Mouse (Mus musculus): ENCODE data around the gene Cdkn1a. TPM values are rescaled to one million over a fixed set of nuclear protein-coding genes. Genes with fewer than 3 reads are reported as not detected.

Gene Cdkn1a
- polyA plus RNA-seq, 1 experiment from 2014 or later: 34.8 TPM

DNA sequence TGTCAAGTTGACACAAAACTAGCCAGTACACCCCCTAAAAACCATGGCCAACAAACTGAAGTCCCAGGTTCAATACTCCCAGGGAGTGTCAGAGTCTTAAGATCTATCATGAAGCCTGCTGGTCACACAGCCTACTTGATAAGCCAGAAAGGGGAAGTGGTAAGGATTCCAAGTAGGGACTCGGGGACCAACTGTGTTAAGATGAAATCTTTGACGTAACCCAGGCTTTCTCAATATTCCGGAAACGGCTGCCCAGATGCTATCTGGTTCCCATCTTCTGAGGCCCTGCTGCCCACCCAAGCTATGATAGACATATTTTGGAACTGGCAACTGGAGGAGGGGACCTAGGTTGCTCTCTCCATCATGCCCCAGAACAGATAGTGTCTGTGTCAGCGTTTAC is 20.6 kb downstream of the Cdkn1a start:
- 88% methylated on average over 5 of the region's 5 CpGs for WGBS
- no peaks in the 10 kb centered on the region for H3K27me3 ChIP-seq (replicated peaks)
- H3K36me3 ChIP-seq: no peaks in the 10 kb centered on the region
- no peak overlapping the region for H3K4me2 ChIP-seq (replicated peaks)
- H3K9ac ChIP-seq: no peak overlapping the region
- ATAC-seq (ENCODE audit: low FRiP score, low read depth): no peak
- no peaks in the 10 kb centered on the region for H3K9me3 ChIP-seq
- no peaks in the 10 kb centered on the region for H3K4me1 ChIP-seq
- H3K27ac ChIP-seq: no peak overlapping the region
- H3K4me3 ChIP-seq: no peak overlapping the region

- whole genome bisulfite sequencing: 96% methylated on average over 13 of the region's 13 CpGs
- Histone ChIP-seq H3K4me2 (replicated peaks) (no peak within 1 kb of the TSS), H3K9me3 (no peaks in the 10 kb centered on the region), H3K36me3 (no peaks in the 10 kb centered on the region), H3K4me1 (no peaks in the 10 kb centered on the region), H3K9ac (no peak within 1 kb of the TSS), H3K27ac (no peak within 1 kb of the TSS), H3K27me3 (replicated peaks) (no peaks in the 10 kb centered on the region), H3K4me3 (no peak within 1 kb of the TSS)
- ATAC-seq (ENCODE audit: low FRiP score, low read depth): no peak
Observed at GRCm38 (mm10) chr17:29113591-29114352, 23.0 kb downstream of the Cdkn1a start, which contains the start of gene Rab44. Gene Rab44, plus strand, starts transcription at chr17:29114145.

GRCm38 (mm10) chr17:29116023-29116422 is 25.2 kb downstream of the Cdkn1a start:
- Histone ChIP-seq H3K4me2 (replicated peaks) (no peak overlapping the region), H3K4me3 (no peak overlapping the region), H3K4me1 (no peaks in the 10 kb centered on the region), H3K9me3 (no peaks in the 10 kb centered on the region), H3K27me3 (replicated peaks) (no peaks in the 10 kb centered on the region), H3K36me3 (no peaks in the 10 kb centered on the region), H3K9ac (no peak overlapping the region), H3K27ac (no peak overlapping the region)
- WGBS: 80% methylated on average over 12 of the region's 12 CpGs
- ATAC-seq (ENCODE audit: low FRiP score, low read depth): no peak

DNA sequence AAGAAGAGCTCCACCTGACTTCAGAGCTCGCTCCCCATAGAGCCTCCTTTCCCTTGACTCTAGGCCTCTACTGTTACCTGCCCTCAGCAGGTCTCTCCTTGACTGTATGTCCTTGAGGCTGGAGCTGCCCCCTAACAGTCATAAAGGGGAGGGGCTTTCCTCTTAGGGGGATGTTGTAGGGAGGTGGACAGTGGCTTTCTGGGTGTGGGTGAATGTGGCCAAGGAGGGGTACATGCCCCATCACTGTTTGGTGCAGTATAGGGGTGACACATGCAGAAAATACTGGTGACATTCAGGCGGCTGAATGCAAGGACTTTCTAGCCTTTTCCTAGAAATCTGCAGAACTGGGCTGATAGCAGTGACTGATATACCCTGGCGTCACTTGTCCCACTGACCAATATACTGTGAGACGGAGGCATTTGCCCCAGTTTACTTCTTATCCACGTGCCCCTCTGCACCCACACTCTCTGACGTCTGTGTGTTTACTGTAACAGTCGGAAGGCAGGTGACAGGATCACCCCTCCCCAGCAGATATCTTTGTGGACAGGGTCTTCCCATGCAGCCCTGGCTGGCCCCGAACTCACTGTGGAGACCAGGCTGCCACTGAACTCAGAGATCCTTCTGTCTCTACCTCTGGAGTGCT is 26.4 kb downstream of the Cdkn1a start:
- no peaks in the 10 kb centered on the region for H3K36me3 ChIP-seq

GRCm38 (mm10) chr17:29118057-29118456 is 27.3 kb downstream of the Cdkn1a start:
- no peaks in the 10 kb centered on the region for H3K36me3 ChIP-seq
- no peaks in the 10 kb centered on the region for H3K9me3 ChIP-seq
- no peaks in the 10 kb centered on the region for H3K27me3 ChIP-seq (replicated peaks)
- ATAC-seq (ENCODE audit: low FRiP score, low read depth): no peak
- no peak overlapping the region for H3K27ac ChIP-seq
- H3K4me3 ChIP-seq: no peak overlapping the region
- H3K4me1 ChIP-seq: no peaks in the 10 kb centered on the region
- H3K9ac ChIP-seq: no peak overlapping the region
- H3K4me2 ChIP-seq (replicated peaks): no peak overlapping the region
- 56% methylated on average over 5 of the region's 5 CpGs for WGBS

More for the DNA sequence above, 26.4 kb downstream of the Cdkn1a start:
- H3K4me2 ChIP-seq (replicated peaks): no peak overlapping the region
- ATAC-seq (ENCODE audit: low FRiP score, low read depth): no peak
- no peaks in the 10 kb centered on the region for H3K4me1 ChIP-seq
- H3K9me3 ChIP-seq: no peaks in the 10 kb centered on the region
- H3K9ac ChIP-seq: no peak overlapping the region
- no peaks in the 10 kb centered on the region for H3K27me3 ChIP-seq (replicated peaks)
- no peak overlapping the region for H3K27ac ChIP-seq
- H3K4me3 ChIP-seq: no peak overlapping the region
- WGBS: 81% methylated on average over 8 of the region's 8 CpGs

DNA sequence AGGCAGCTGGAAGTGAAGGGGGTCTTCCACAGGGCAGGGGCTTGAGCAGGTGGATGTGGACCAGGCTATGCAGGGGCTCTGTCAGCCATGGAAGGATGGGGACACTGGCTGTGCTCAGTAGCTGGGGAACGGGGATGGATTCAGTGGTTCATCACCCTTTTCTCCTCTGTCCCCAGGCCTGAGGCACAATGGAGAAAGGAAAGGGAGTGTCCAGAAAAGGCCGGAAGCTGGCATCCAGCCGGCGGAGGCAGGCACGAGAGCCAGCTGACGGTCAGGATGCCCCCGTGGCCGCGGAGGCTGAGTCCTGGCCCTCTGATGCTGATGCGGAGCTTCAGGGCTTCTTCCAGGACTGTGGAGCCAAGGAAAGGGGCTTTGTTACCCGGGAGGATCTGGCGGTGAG is 29.9 kb downstream of the Cdkn1a start:
- H3K4me3 ChIP-seq: no peak overlapping the region
- no peaks in the 10 kb centered on the region for H3K4me1 ChIP-seq
- 62% methylated on average over 12 of the region's 12 CpGs for WGBS
- H3K36me3 ChIP-seq: no peaks in the 10 kb centered on the region
- H3K27me3 ChIP-seq (replicated peaks): no peaks in the 10 kb centered on the region
- H3K4me2 ChIP-seq (replicated peaks): no peak overlapping the region
- no peak overlapping the region for H3K27ac ChIP-seq
- H3K9ac ChIP-seq: no peak overlapping the region
- ATAC-seq (ENCODE audit: low FRiP score, low read depth): no peak
- H3K9me3 ChIP-seq: no peaks in the 10 kb centered on the region

- H3K27me3 ChIP-seq (replicated peaks): no peaks in the 10 kb centered on the region
- ATAC-seq (ENCODE audit: low FRiP score, low read depth): no peak
- 87% methylated on average over 6 of the region's 6 CpGs for WGBS
- no peak overlapping the region for H3K4me3 ChIP-seq
- H3K27ac ChIP-seq: no peak overlapping the region
- H3K9ac ChIP-seq: no peak overlapping the region
- H3K4me2 ChIP-seq (replicated peaks): no peak overlapping the region
- H3K36me3 ChIP-seq: no peaks in the 10 kb centered on the region
- H3K4me1 ChIP-seq: no peaks in the 10 kb centered on the region
- H3K9me3 ChIP-seq: no peaks in the 10 kb centered on the region
Observed at GRCm38 (mm10) chr17:29122817-29123216, 32.0 kb downstream of the Cdkn1a start.

- no peaks in the 10 kb centered on the region for H3K27me3 ChIP-seq (replicated peaks)
- no peaks in the 10 kb centered on the region for H3K4me1 ChIP-seq
- no peaks in the 10 kb centered on the region for H3K9me3 ChIP-seq
- H3K4me3 ChIP-seq: no peak overlapping the region
- ATAC-seq (ENCODE audit: low FRiP score, low read depth): no peak
- 76% methylated on average over 6 of the region's 6 CpGs for WGBS
- H3K4me2 ChIP-seq (replicated peaks): no peak overlapping the region
- no peaks in the 10 kb centered on the region for H3K36me3 ChIP-seq
- no peak overlapping the region for H3K27ac ChIP-seq
- H3K9ac ChIP-seq: no peak overlapping the region
Observed at GRCm38 (mm10) chr17:29123578-29124174, 32.9 kb downstream of the Cdkn1a start.

DNA sequence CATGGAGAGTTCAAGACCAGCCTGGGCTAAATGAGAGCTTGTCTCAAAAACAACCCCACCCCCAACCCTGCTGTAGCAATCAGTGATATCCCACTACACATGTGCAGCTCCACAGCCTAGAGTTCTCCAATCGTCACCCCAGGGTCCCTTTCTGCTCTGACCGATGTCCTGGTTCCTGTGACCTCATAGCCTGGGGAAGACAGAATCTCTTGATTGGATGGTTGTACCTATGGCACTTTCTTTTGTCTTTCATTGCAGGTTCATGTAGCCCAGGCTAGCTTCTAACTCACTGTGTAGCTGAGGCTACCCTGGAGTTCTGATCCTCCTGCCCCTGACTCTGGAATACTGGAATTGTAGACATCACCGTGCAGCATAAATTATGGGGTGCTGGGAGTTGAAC is 35.8 kb downstream of the Cdkn1a start:
- Histone ChIP-seq H3K9ac (no peak overlapping the region), H3K36me3 (no peaks in the 10 kb centered on the region), H3K27me3 (replicated peaks) (no peaks in the 10 kb centered on the region), H3K27ac (no peak overlapping the region), H3K4me2 (replicated peaks) (no peak overlapping the region), H3K4me1 (no peaks in the 10 kb centered on the region), H3K4me3 (no peak overlapping the region), H3K9me3 (no peaks in the 10 kb centered on the region)
- no peak for ATAC-seq (ENCODE audit: low FRiP score, low read depth)
- 96% methylated on average over 3 of the region's 3 CpGs for WGBS

DNA sequence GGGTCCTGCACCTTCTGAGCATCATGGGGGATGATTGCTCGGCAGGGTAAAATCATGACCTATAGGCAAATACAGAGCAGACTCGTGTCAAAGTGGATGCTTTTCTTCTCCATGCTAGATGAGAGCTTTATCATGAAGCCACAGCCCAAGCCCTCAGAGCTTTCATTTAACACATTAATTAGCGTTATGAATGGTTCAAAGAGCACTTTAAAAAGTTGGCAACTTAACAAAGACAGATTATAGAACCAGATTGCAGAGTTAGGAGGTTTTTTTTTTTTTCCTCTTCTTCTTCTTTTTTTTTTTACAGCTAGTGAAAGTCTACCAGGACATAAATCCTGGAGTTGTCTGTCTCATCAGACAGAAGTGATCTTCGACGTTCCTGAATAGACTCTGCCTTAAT is 38.6 kb downstream of the Cdkn1a start:
- H3K4me3 ChIP-seq: no peak overlapping the region
- H3K27ac ChIP-seq: no peak overlapping the region
- no peaks in the 10 kb centered on the region for H3K9me3 ChIP-seq
- H3K36me3 ChIP-seq: no peaks in the 10 kb centered on the region
- H3K9ac ChIP-seq: no peak overlapping the region
- H3K4me1 ChIP-seq: no peaks in the 10 kb centered on the region
- 43% methylated on average over 5 of the region's 5 CpGs for WGBS
- no peak overlapping the region for H3K4me2 ChIP-seq (replicated peaks)
- H3K27me3 ChIP-seq (replicated peaks): no peaks in the 10 kb centered on the region
- ATAC-seq (ENCODE audit: low FRiP score, low read depth): no peak

DNA sequence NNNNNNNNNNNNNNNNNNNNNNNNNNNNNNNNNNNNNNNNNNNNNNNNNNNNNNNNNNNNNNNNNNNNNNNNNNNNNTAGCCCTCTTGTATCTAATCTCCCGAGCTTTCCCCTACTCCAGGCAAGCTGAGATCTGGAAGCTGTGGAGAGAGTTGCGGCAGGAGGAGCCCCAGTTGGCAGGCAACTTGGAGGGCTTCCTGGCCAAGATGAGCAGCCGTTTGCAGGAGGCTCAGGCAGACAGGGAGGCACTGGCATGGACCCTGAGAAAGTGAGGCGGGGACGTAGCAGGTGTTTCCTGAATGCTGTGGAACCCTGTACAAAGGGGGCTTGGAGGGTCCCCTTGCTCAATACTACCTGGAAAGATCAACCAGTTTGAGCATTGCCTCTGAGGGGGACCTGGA is 44.3 kb downstream of the Cdkn1a start:
- 77% methylated on average over 5 of the region's 5 CpGs for WGBS
- no peaks in the 10 kb centered on the region for H3K4me1 ChIP-seq

GRCm38 (mm10) chr17:29136236-29136635 is 45.5 kb downstream of the Cdkn1a start:
- Histone ChIP-seq H3K4me2 (replicated peaks) (no peak overlapping the region), H3K9me3 (no peaks in the 10 kb centered on the region), H3K36me3 (no peaks in the 10 kb centered on the region), H3K4me1 (no peaks in the 10 kb centered on the region), H3K27ac (no peak overlapping the region), H3K4me3 (no peak overlapping the region), H3K27me3 (replicated peaks) (no peaks in the 10 kb centered on the region), H3K9ac (no peak overlapping the region)
- WGBS: 76% methylated on average over 6 of the region's 6 CpGs
- no peak for ATAC-seq (ENCODE audit: low FRiP score, low read depth)

More for the DNA sequence above, 44.3 kb downstream of the Cdkn1a start:
- Histone ChIP-seq H3K9me3 (no peaks in the 10 kb centered on the region), H3K27me3 (replicated peaks) (no peaks in the 10 kb centered on the region), H3K27ac (no peak overlapping the region), H3K4me3 (no peak overlapping the region), H3K36me3 (no peaks in the 10 kb centered on the region), H3K4me2 (replicated peaks) (no peak overlapping the region), H3K9ac (no peak overlapping the region)
- no peak for ATAC-seq (ENCODE audit: low FRiP score, low read depth)
